Mouse (Mus musculus): ENCODE results near the gene Gm20825. TPM values are rescaled to one million over a fixed set of nuclear protein-coding genes. Genes with fewer than 3 reads are reported as not detected.

The Gm20825 gene
- not detected in 2 replicates for polyA plus RNA-seq (2021; fragmentation: Nextera tagmentation)
- long read RNA-seq, experiment 1: 0 reads
- long read RNA-seq, experiment 2: 0 reads

DNA sequence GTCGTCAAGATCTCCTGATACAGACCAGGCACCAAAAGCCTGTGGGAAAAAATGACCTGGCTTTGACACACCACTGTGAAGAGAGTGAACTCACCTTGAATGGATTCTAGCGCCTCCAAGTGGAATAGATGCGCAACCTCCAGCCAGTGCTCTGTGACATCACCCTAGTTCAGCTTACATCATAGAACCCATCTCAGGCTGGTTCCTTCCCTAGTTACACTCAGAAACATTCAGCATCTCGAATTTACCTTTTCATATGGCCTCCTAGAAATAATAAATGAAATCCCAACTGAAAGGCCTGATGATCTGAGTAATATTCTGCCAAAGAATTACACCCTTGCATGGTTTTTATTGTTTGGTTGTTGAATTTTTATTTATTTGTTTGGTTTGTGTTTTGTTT, at the start of gene Gm20825:
Gene Gm20825, minus strand, starts transcription at position 101 of the 400 bp plus-strand sequence.

Other genes starting within 250 kb of the Gm20825 start
- not detected in 2 replicates for gene Gm29049, start 74.3 kb downstream of the Gm20825 start, polyA plus RNA-seq (2021; fragmentation: Nextera tagmentation)
- gene Gm20824, start 186.4 kb upstream of the Gm20825 start, polyA plus RNA-seq (2021; fragmentation: Nextera tagmentation): not detected in 2 replicates